Mouse (Mus musculus) ES-Bruce4 (cell line): ENCODE results near the gene Tmem200c.

Experiments used
- CTCF ChIP-seq: IDR thresholded peaks from one replicate; pipeline ENCODE4 v1.8.1; 2011; ENCODE audit warnings: low read depth, low read length
- EP300 ChIP-seq: IDR thresholded peaks from 2 replicates; pipeline ENCODE4 v1.6.1; 2011; ENCODE audit warnings: low read depth, low read length; ENCODE audit not compliant: insufficient read depth
- POLR2A ChIP-seq: IDR thresholded peaks from one replicate; pipeline ENCODE4 v1.8.1; 2011; ENCODE audit warnings: low read length; ENCODE audit not compliant: insufficient read depth

DNA sequence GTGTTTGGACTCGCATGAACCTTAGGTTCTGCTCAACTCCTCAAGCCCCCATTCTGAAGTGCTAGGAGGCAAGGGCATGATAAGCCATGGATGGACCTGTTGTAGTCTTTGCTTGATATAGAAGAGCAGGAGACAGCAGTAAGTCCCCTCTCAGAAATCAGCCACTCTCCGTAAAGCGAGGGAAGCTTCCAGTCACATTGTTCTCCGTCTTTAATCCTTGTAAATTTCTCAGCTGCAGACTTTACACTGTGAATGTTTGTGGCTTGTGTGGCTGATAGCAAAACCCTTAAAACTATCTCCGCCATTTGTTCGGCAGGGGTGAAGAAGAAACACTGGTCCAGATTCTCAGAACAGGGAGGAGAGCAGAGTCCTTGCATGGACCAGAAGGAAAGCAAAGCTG is at the start of gene Tmem200c:
- TF ChIP-seq CTCF (no peak), POLR2A (no peak), EP300 (no peak)
